Mouse (Mus musculus): ENCODE measurements around the gene Cacna1e. TPM values are rescaled to one million over a fixed set of nuclear protein-coding genes. Genes with fewer than 3 reads are reported as not detected.

Gene Cacna1e
- total and polyA plus RNA-seq, 3 experiments: 0.22 TPM; not detected in 2

GRCm38 (mm10) chr1:154888495-154888894 lies 4.2 kb upstream of the Cacna1e start:
- Histone ChIP-seq H3K36me3 (replicated peaks) (no peaks in the 10 kb centered on the region), H3K9me3 (replicated peaks) (peaks cover 15% of the 10 kb centered on the region; the same call in 1 of the 2 replicates), H3K4me1 (ENCODE audit: insufficient read depth, low read depth, low read length) (no peaks in the 10 kb centered on the region), H3K4me3 (ENCODE audit: low read depth, low read length) (no peak overlapping the region), H3K27me3 (ENCODE audit: insufficient read depth, low read length) (no peaks in the 10 kb centered on the region)
- no peak for TF ChIP-seq POLR2AphosphoS5 (IDR thresholded peaks at IDR 0.05; ENCODE audit: insufficient replicate concordance, low read depth, low read length)
- no peak for TF ChIP-seq GATA1 (IDR thresholded peaks at IDR 0.05; ENCODE audit: borderline replicate concordance, low read length)
- no peak for TF ChIP-seq CTCF (IDR thresholded peaks at IDR 0.05; ENCODE audit: low read depth, low read length)
- TF ChIP-seq GATA2 (IDR thresholded peaks at IDR 0.05; ENCODE audit: borderline replicate concordance, low read depth, low read length): no peak
- ATAC-seq (ENCODE audit: extremely low read depth, insufficient number of reproducible peaks, low FRiP score, poor library complexity, severe bottlenecking) (no peak), DNase-seq (ENCODE audit: low spot score) (no peak)

GRCm38 (mm10) chr1:154888018-154888417 lies 3.7 kb upstream of the Cacna1e start:
- Histone ChIP-seq H3K27me3 (ENCODE audit: insufficient read depth, low read length) (no peaks in the 10 kb centered on the region), H3K4me3 (ENCODE audit: low read depth, low read length) (no peak overlapping the region), H3K9me3 (replicated peaks) (peaks cover 17% of the 10 kb centered on the region), H3K4me1 (ENCODE audit: insufficient read depth, low read depth, low read length) (no peaks in the 10 kb centered on the region), H3K36me3 (replicated peaks) (no peaks in the 10 kb centered on the region)
- TF ChIP-seq GATA1 (IDR thresholded peaks at IDR 0.05; ENCODE audit: borderline replicate concordance, low read length) (no peak), POLR2AphosphoS5 (IDR thresholded peaks at IDR 0.05; ENCODE audit: insufficient replicate concordance, low read depth, low read length) (no peak), TAL1 (conservative IDR thresholded peaks at IDR 0.05; ENCODE audit: low read depth, low read length) (no peak), CTCF (IDR thresholded peaks at IDR 0.05; ENCODE audit: low read depth, low read length) (no peak), GATA2 (IDR thresholded peaks at IDR 0.05; ENCODE audit: borderline replicate concordance, low read depth, low read length) (no peak)
- no peak for ATAC-seq (ENCODE audit: extremely low read depth, insufficient number of reproducible peaks, low FRiP score, poor library complexity, severe bottlenecking)
- no peak for DNase-seq (ENCODE audit: low spot score)

GRCm38 (mm10) chr1:154887546-154887945 lies 3.2 kb upstream of the Cacna1e start:
- no peak for DNase-seq (ENCODE audit: low spot score)
- H3K4me1 ChIP-seq (ENCODE audit: insufficient read depth, low read depth, low read length): no peaks in the 10 kb centered on the region
- H3K27me3 ChIP-seq (ENCODE audit: insufficient read depth, low read length): no peaks in the 10 kb centered on the region
- H3K36me3 ChIP-seq (replicated peaks): no peaks in the 10 kb centered on the region
- no peak for ATAC-seq (ENCODE audit: extremely low read depth, insufficient number of reproducible peaks, low FRiP score, poor library complexity, severe bottlenecking)
- H3K4me3 ChIP-seq (ENCODE audit: low read depth, low read length): no peak overlapping the region
- peaks cover 20% of the 10 kb centered on the region for H3K9me3 ChIP-seq (replicated peaks)
- TF ChIP-seq POLR2AphosphoS5 (IDR thresholded peaks at IDR 0.05; ENCODE audit: insufficient replicate concordance, low read depth, low read length) (no peak), TAL1 (conservative IDR thresholded peaks at IDR 0.05; ENCODE audit: low read depth, low read length) (no peak), GATA1 (IDR thresholded peaks at IDR 0.05; ENCODE audit: borderline replicate concordance, low read length) (no peak), CTCF (IDR thresholded peaks at IDR 0.05; ENCODE audit: low read depth, low read length) (no peak), GATA2 (IDR thresholded peaks at IDR 0.05; ENCODE audit: borderline replicate concordance, low read depth, low read length) (no peak)

- no peak overlapping the region for H3K4me3 ChIP-seq (ENCODE audit: low read depth, low read length)
- ATAC-seq (ENCODE audit: extremely low read depth, insufficient number of reproducible peaks, low FRiP score, poor library complexity, severe bottlenecking) (no peak), DNase-seq (ENCODE audit: low spot score) (no peak)
- peaks cover 20% of the 10 kb centered on the region for H3K9me3 ChIP-seq (replicated peaks)
- H3K27me3 ChIP-seq (ENCODE audit: insufficient read depth, low read length): no peaks in the 10 kb centered on the region
- H3K4me1 ChIP-seq (ENCODE audit: insufficient read depth, low read depth, low read length): no peaks in the 10 kb centered on the region
- H3K36me3 ChIP-seq (replicated peaks): no peaks in the 10 kb centered on the region
- TF ChIP-seq TAL1 (conservative IDR thresholded peaks at IDR 0.05; ENCODE audit: low read depth, low read length) (no peak), POLR2AphosphoS5 (IDR thresholded peaks at IDR 0.05; ENCODE audit: insufficient replicate concordance, low read depth, low read length) (no peak), CTCF (IDR thresholded peaks at IDR 0.05; ENCODE audit: low read depth, low read length) (no peak), GATA2 (IDR thresholded peaks at IDR 0.05; ENCODE audit: borderline replicate concordance, low read depth, low read length) (no peak), GATA1 (IDR thresholded peaks at IDR 0.05; ENCODE audit: borderline replicate concordance, low read length) (no peak)
Measured at GRCm38 (mm10) chr1:154886611-154887010, 2.3 kb upstream of the Cacna1e start.

- no peaks in the 10 kb centered on the region for H3K36me3 ChIP-seq (replicated peaks)
- peaks cover 23% of the 10 kb centered on the region for H3K9me3 ChIP-seq (replicated peaks)
- no peaks in the 10 kb centered on the region for H3K4me1 ChIP-seq (ENCODE audit: insufficient read depth, low read depth, low read length)
- TF ChIP-seq GATA1 (IDR thresholded peaks at IDR 0.05; ENCODE audit: borderline replicate concordance, low read length): no peak
- no peak for TF ChIP-seq GATA2 (IDR thresholded peaks at IDR 0.05; ENCODE audit: borderline replicate concordance, low read depth, low read length)
- no peak for TF ChIP-seq POLR2AphosphoS5 (IDR thresholded peaks at IDR 0.05; ENCODE audit: insufficient replicate concordance, low read depth, low read length)
- no peak for TF ChIP-seq CTCF (IDR thresholded peaks at IDR 0.05; ENCODE audit: low read depth, low read length)
- no peak for TF ChIP-seq TAL1 (conservative IDR thresholded peaks at IDR 0.05; ENCODE audit: low read depth, low read length)
- ATAC-seq (ENCODE audit: extremely low read depth, insufficient number of reproducible peaks, low FRiP score, poor library complexity, severe bottlenecking) (no peak), DNase-seq (ENCODE audit: low spot score) (no peak)
- H3K4me3 ChIP-seq (ENCODE audit: low read depth, low read length): no peak overlapping the region
- H3K27me3 ChIP-seq (ENCODE audit: insufficient read depth, low read length): no peaks in the 10 kb centered on the region
Measured at GRCm38 (mm10) chr1:154885207-154885548, 877 bp upstream of the Cacna1e start.

- no peaks in the 10 kb centered on the region for H3K36me3 ChIP-seq (replicated peaks)
- no peak overlapping the region for H3K4me3 ChIP-seq (ENCODE audit: low read depth, low read length)
- ATAC-seq (ENCODE audit: extremely low read depth, insufficient number of reproducible peaks, low FRiP score, poor library complexity, severe bottlenecking) (no peak), DNase-seq (ENCODE audit: low spot score) (no peak)
- H3K9me3 ChIP-seq (replicated peaks): peaks cover 24% of the 10 kb centered on the region
- TF ChIP-seq GATA1 (IDR thresholded peaks at IDR 0.05; ENCODE audit: borderline replicate concordance, low read length): no peak
- TF ChIP-seq POLR2AphosphoS5 (IDR thresholded peaks at IDR 0.05; ENCODE audit: insufficient replicate concordance, low read depth, low read length): no peak
- no peak for TF ChIP-seq CTCF (IDR thresholded peaks at IDR 0.05; ENCODE audit: low read depth, low read length)
- no peak for TF ChIP-seq GATA2 (IDR thresholded peaks at IDR 0.05; ENCODE audit: borderline replicate concordance, low read depth, low read length)
- no peaks in the 10 kb centered on the region for H3K27me3 ChIP-seq (ENCODE audit: insufficient read depth, low read length)
- H3K4me1 ChIP-seq (ENCODE audit: insufficient read depth, low read depth, low read length): no peaks in the 10 kb centered on the region
Measured at GRCm38 (mm10) chr1:154883596-154884191, 607 bp downstream of the Cacna1e start.
